Mouse (Mus musculus): ENCODE results near the gene Gm13276. TPM values are rescaled to one million over a fixed set of nuclear protein-coding genes. Genes with fewer than 3 reads are reported as not detected.
"Not testable (repeated sequence)": the region's sequence is repeated elsewhere in the genome, so short reads cannot be mapped to it uniquely, and the experiment has no call there.

Gene Gm13276
- polyA plus RNA-seq, 1 experiment: not detected

GRCm38 (mm10) chr4:88760431-88760830 is 25.1 kb upstream of the Gm13276 start:
- not testable (repeated sequence) for H3K4me1 ChIP-seq (ENCODE audit: control insufficient read depth); H3K9me3 ChIP-seq (ENCODE audit: control insufficient read depth, low read length); H3K36me3 ChIP-seq (ENCODE audit: control insufficient read depth); H3K4me3 ChIP-seq (replicated peaks)
- H3K27me3 ChIP-seq (ENCODE audit: control insufficient read depth): peaks cover 13% of the 10 kb centered on the region

- not testable (repeated sequence) for H3K27me3 ChIP-seq (ENCODE audit: control insufficient read depth); H3K4me3 ChIP-seq (replicated peaks); H3K36me3 ChIP-seq (ENCODE audit: control insufficient read depth); H3K4me1 ChIP-seq (ENCODE audit: control insufficient read depth); H3K9me3 ChIP-seq (ENCODE audit: control insufficient read depth, low read length)
Measured at GRCm38 (mm10) chr4:88761776-88762175, 23.7 kb upstream of the Gm13276 start.

GRCm38 (mm10) chr4:88762341-88762740 is 23.2 kb upstream of the Gm13276 start:
- H3K36me3 ChIP-seq (ENCODE audit: control insufficient read depth); H3K4me3 ChIP-seq (replicated peaks); H3K27me3 ChIP-seq (ENCODE audit: control insufficient read depth); H3K4me1 ChIP-seq (ENCODE audit: control insufficient read depth); H3K9me3 ChIP-seq (ENCODE audit: control insufficient read depth, low read length): not testable (repeated sequence)

GRCm38 (mm10) chr4:88763384-88764018 is 22.0 kb upstream of the Gm13276 start:
- H3K27me3 ChIP-seq (ENCODE audit: control insufficient read depth); H3K36me3 ChIP-seq (ENCODE audit: control insufficient read depth); H3K4me1 ChIP-seq (ENCODE audit: control insufficient read depth); H3K4me3 ChIP-seq (replicated peaks); H3K9me3 ChIP-seq (ENCODE audit: control insufficient read depth, low read length): not testable (repeated sequence)

- not testable (repeated sequence) for H3K9me3 ChIP-seq (ENCODE audit: control insufficient read depth, low read length); H3K27me3 ChIP-seq (ENCODE audit: control insufficient read depth); H3K4me1 ChIP-seq (ENCODE audit: control insufficient read depth); H3K36me3 ChIP-seq (ENCODE audit: control insufficient read depth); H3K4me3 ChIP-seq (replicated peaks)
Measured at GRCm38 (mm10) chr4:88773534-88773933, 12.0 kb upstream of the Gm13276 start, which contains the start of gene Gm13290. Gene Gm13290, plus strand, starts transcription at chr4:88773834.

- H3K4me1 ChIP-seq (ENCODE audit: control insufficient read depth); H3K27me3 ChIP-seq (ENCODE audit: control insufficient read depth); H3K9me3 ChIP-seq (ENCODE audit: control insufficient read depth, low read length); H3K4me3 ChIP-seq (replicated peaks); H3K36me3 ChIP-seq (ENCODE audit: control insufficient read depth): not testable (repeated sequence)
Measured at GRCm38 (mm10) chr4:88776622-88777021, 8.9 kb upstream of the Gm13276 start, which contains the start of gene Gm13289. Gene Gm13289, plus strand, starts transcription at chr4:88776922.

- not testable (repeated sequence) for H3K36me3 ChIP-seq (ENCODE audit: control insufficient read depth); H3K4me1 ChIP-seq (ENCODE audit: control insufficient read depth); H3K4me3 ChIP-seq (replicated peaks); H3K9me3 ChIP-seq (ENCODE audit: control insufficient read depth, low read length); H3K27me3 ChIP-seq (ENCODE audit: control insufficient read depth)
Measured at GRCm38 (mm10) chr4:88779550-88779949, 6.0 kb upstream of the Gm13276 start, which contains the start of gene Gm13272. Gene Gm13272, plus strand, starts transcription at chr4:88779850.

- H3K27me3 ChIP-seq (ENCODE audit: control insufficient read depth); H3K36me3 ChIP-seq (ENCODE audit: control insufficient read depth); H3K9me3 ChIP-seq (ENCODE audit: control insufficient read depth, low read length); H3K4me1 ChIP-seq (ENCODE audit: control insufficient read depth); H3K4me3 ChIP-seq (replicated peaks): not testable (repeated sequence)
Measured at GRCm38 (mm10) chr4:88780320-88780719, 5.2 kb upstream of the Gm13276 start.

GRCm38 (mm10) chr4:88781831-88782230 is 3.7 kb upstream of the Gm13276 start, which contains the start of gene Ifnz:
Gene Ifnz, plus strand, starts transcription at chr4:88782131.
- H3K36me3 ChIP-seq (ENCODE audit: control insufficient read depth); H3K4me3 ChIP-seq (replicated peaks): not testable (repeated sequence)

GRCm38 (mm10) chr4:88782335-88782734 is 3.2 kb upstream of the Gm13276 start:
- not testable (repeated sequence) for H3K4me1 ChIP-seq (ENCODE audit: control insufficient read depth); H3K9me3 ChIP-seq (ENCODE audit: control insufficient read depth, low read length); H3K27me3 ChIP-seq (ENCODE audit: control insufficient read depth); H3K36me3 ChIP-seq (ENCODE audit: control insufficient read depth); H3K4me3 ChIP-seq (replicated peaks)

More at GRCm38 (mm10) chr4:88781831-88782230, 3.7 kb upstream of the Gm13276 start, which contains the start of gene Ifnz:
- H3K4me1 ChIP-seq (ENCODE audit: control insufficient read depth); H3K9me3 ChIP-seq (ENCODE audit: control insufficient read depth, low read length); H3K27me3 ChIP-seq (ENCODE audit: control insufficient read depth): not testable (repeated sequence)

- H3K4me3 ChIP-seq (replicated peaks); H3K9me3 ChIP-seq (ENCODE audit: control insufficient read depth, low read length): not testable (repeated sequence)
Measured at GRCm38 (mm10) chr4:88788402-88788801, 2.9 kb downstream of the Gm13276 start, which contains the start of gene Gm13277. Gene Gm13277, plus strand, starts transcription at chr4:88788632.

GRCm38 (mm10) chr4:88791250-88791649 is 5.7 kb downstream of the Gm13276 start, which contains the start of gene Gm13278:
Gene Gm13278, plus strand, starts transcription at chr4:88791550.
- not testable (repeated sequence) for H3K9me3 ChIP-seq (ENCODE audit: control insufficient read depth, low read length); H3K36me3 ChIP-seq (ENCODE audit: control insufficient read depth); H3K4me3 ChIP-seq (replicated peaks); H3K4me1 ChIP-seq (ENCODE audit: control insufficient read depth); H3K27me3 ChIP-seq (ENCODE audit: control insufficient read depth)

More at GRCm38 (mm10) chr4:88788402-88788801, 2.9 kb downstream of the Gm13276 start, which contains the start of gene Gm13277:
- not testable (repeated sequence) for H3K27me3 ChIP-seq (ENCODE audit: control insufficient read depth); H3K4me1 ChIP-seq (ENCODE audit: control insufficient read depth); H3K36me3 ChIP-seq (ENCODE audit: control insufficient read depth)

GRCm38 (mm10) chr4:88793936-88794675 is 8.6 kb downstream of the Gm13276 start, which contains the start of gene Gm13275:
Gene Gm13275, plus strand, starts transcription at chr4:88794487.
- H3K4me1 ChIP-seq (ENCODE audit: control insufficient read depth); H3K36me3 ChIP-seq (ENCODE audit: control insufficient read depth); H3K9me3 ChIP-seq (ENCODE audit: control insufficient read depth, low read length); H3K27me3 ChIP-seq (ENCODE audit: control insufficient read depth); H3K4me3 ChIP-seq (replicated peaks): not testable (repeated sequence)

GRCm38 (mm10) chr4:88797097-88797496 is 11.6 kb downstream of the Gm13276 start, which contains the start of gene Gm13279:
Gene Gm13279, plus strand, starts transcription at chr4:88797397.
- not testable (repeated sequence) for H3K27me3 ChIP-seq (ENCODE audit: control insufficient read depth); H3K36me3 ChIP-seq (ENCODE audit: control insufficient read depth); H3K4me1 ChIP-seq (ENCODE audit: control insufficient read depth); H3K4me3 ChIP-seq (replicated peaks); H3K9me3 ChIP-seq (ENCODE audit: control insufficient read depth, low read length)
